Mouse (Mus musculus) heart, embryonic 14.5 days (tissue): Measurements from ENCODE around the gene Zfyve28. TPM values are rescaled to one million over a fixed set of nuclear protein-coding genes. Genes with fewer than 3 reads are reported as not detected.

Experiments
- ATAC-seq: fragments of 200-750 bp; cut with Nextera tagmentation; 2 replicates; pipeline ENCODE4 v1.8.0; 2017; ENCODE audit warnings: low read depth, moderate TSS enrichment; ENCODE audit not compliant: insufficient number of reproducible peaks, insufficient read depth, low FRiP score
- H3K27ac ChIP-seq, 2 experiments: fragments of 200-500 bp in 1 of 2; fragments of 300-500 bp in 1 of 2; sonication (generic) in 1 of 2; replicated peaks in 1 of 2; 2 replicates each; pipeline ENCODE4 v1.5.1; 2012 to 2014; ENCODE audit warnings: low read depth in 2 of 2, low read length in 2 of 2, control low read depth in 1 of 2, mild to moderate bottlenecking in 1 of 2, mixed read lengths in 1 of 2; ENCODE audit not compliant: control insufficient read depth in 1 of 2, insufficient read depth in 1 of 2
- H3K27me3 ChIP-seq: fragments of 300-500 bp; sonication (generic); 2 replicates; pipeline ENCODE4 v1.6.1; 2014; ENCODE audit warnings: mild to moderate bottlenecking, low read length, control low read depth; ENCODE audit not compliant: control insufficient read depth, insufficient read depth
- H3K36me3 ChIP-seq: fragments of 300-500 bp; sonication (generic); 2 replicates; pipeline ENCODE4 v1.6.1; 2014; ENCODE audit warnings: mild to moderate bottlenecking, control low read depth, low read length, mixed read lengths; ENCODE audit not compliant: control insufficient read depth, insufficient read depth
- H3K4me1 ChIP-seq, 2 experiments: fragments of 200-500 bp in 1 of 2; fragments of 300-500 bp in 1 of 2; sonication (generic) in 1 of 2; 2 replicates each; pipeline ENCODE4 v1.6.1; 2012 to 2014; ENCODE audit warnings: low read length in 2 of 2, control low read depth in 1 of 2, mixed read lengths in 1 of 2; ENCODE audit not compliant: control insufficient read depth in 2 of 2, insufficient read depth in 2 of 2
- H3K4me2 ChIP-seq: fragments of 300-500 bp; sonication (generic); 2 replicates; pipeline ENCODE4 v1.6.1; 2014; ENCODE audit warnings: mild to moderate bottlenecking, low read length
- H3K4me3 ChIP-seq, 2 experiments: fragments of 200-500 bp in 1 of 2; fragments of 300-500 bp in 1 of 2; sonication (generic) in 1 of 2; 2 replicates each; pipeline ENCODE4 v1.5.1; 2012 to 2014; ENCODE audit warnings: low read length in 2 of 2, mild to moderate bottlenecking in 2 of 2, control low read depth in 1 of 2, low read depth in 1 of 2, moderate library complexity in 1 of 2; ENCODE audit not compliant: control insufficient read depth in 1 of 2, insufficient read depth in 1 of 2
- H3K9ac ChIP-seq: fragments of 300-500 bp; sonication (generic); 2 replicates; pipeline ENCODE4 v1.6.1; 2014; ENCODE audit warnings: mild to moderate bottlenecking, low read length
- H3K9me3 ChIP-seq: fragments of 300-500 bp; sonication (generic); 2 replicates; pipeline ENCODE4 v1.6.1; 2016; ENCODE audit warnings: low read length, control low read depth; ENCODE audit not compliant: control insufficient read depth
- WGBS: fragments of 180-500 bp; shearing (Covaris S2); extraction: QIAGEN DNeasy Blood & Tissue Kit; methylation state at CpG from one replicate; pipeline ENCODE4 v1.1.7; 2014; 5-methylcytosine and 5-hydroxymethylcytosine counted together
- polyA plus RNA-seq: library from polyadenylated mRNA; unstranded; fragments of >200 nt; fragmentation: Nextera tagmentation; extraction: Ambion mirVana; gene quantifications from 2 replicates; pipeline ENCODE4 v1.2.1, GENCODE M21; 2014

Zfyve28 gene
- polyA plus RNA-seq, 1 experiment from 2014 or later = 0.42 TPM

DNA sequence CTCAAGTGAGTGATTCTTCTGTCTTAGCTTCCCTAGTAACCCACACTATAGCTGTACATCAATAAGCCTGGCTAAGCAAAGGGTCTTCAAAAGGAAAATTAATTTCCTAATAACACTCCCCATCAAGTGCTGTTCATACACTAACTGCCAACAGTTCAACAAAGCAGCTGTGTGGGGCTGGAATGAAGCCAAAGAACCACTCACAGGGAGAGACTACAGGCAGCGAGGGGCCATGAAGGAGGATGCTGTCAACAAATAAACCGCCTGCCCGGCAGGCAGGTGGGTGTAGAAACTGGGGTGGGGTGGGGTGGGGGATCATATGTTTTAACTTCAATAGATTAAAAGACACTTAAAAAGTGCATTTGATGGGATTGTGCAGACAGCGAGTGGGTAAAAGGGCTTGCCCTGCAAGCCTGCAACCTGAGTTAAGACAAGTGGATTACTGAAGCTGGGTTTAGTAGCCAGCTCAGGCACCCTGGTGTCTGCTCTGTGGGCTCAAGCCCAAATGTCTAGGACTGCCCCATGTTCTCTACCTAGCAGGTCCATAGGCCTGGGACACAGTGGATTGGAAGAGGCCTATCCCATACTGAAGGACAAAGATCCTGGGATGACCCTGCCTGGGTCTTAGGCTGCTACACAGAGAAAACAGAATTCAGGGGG lies 35.8 kb downstream of the Zfyve28 start:
- Histone ChIP-seq H3K36me3 (no peaks in the 10 kb centered on the region), H3K4me2 (peak overlapping the region; percentile 6; the same call in 1 of the 2 replicates), H3K4me3 (no peak overlapping the region), H3K9ac (no peak overlapping the region), H3K9me3 (no peaks in the 10 kb centered on the region), H3K27me3 (no peaks in the 10 kb centered on the region), H3K27ac (no peak overlapping the region; a peak in 1 of 4 replicates), H3K4me1 (peaks cover 10 to 14% of the 10 kb centered on the region in 2 experiments)
- ATAC-seq = no peak
- 9% methylated on average over 4 of the region's 4 CpGs for WGBS

DNA sequence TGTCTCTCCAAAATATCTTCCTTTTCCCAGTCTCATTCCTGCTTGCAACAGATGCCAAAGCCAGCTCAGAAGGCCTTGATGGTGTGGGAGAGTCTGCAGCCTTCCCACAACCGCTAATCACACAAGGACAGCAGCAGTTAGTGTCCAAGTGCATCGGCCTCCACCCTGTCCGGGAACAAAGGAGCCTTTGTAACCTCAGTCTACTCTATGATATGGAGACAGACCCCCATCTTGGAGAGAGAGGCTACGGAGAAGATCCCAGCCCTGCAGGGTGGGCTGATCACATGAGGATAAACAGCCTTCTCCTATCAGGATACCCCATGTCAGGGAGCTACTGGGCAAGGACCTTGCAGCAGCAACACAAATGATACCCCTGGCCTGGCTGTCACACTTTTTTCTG lies 36.5 kb downstream of the Zfyve28 start:
- Histone ChIP-seq H3K9me3 (no peaks in the 10 kb centered on the region), H3K4me2 (no peak overlapping the region), H3K27me3 (no peaks in the 10 kb centered on the region), H3K27ac (no peak overlapping the region), H3K4me3 (no peak overlapping the region), H3K4me1 (peaks cover 10 to 14% of the 10 kb centered on the region in 2 experiments), H3K9ac (no peak overlapping the region), H3K36me3 (no peaks in the 10 kb centered on the region)
- 46% methylated on average over 4 of the region's 4 CpGs for WGBS
- no peak for ATAC-seq

GRCm38 (mm10) chr5:34250090-34250489 lies 38.2 kb downstream of the Zfyve28 start:
- 68% methylated on average over 3 of the region's 3 CpGs for WGBS
- no peaks in the 10 kb centered on the region for H3K27me3 ChIP-seq
- no peak for ATAC-seq
- H3K9ac ChIP-seq = no peak overlapping the region
- no peaks in the 10 kb centered on the region for H3K9me3 ChIP-seq
- H3K27ac ChIP-seq = no peak overlapping the region
- peaks cover 10 to 14% of the 10 kb centered on the region in 2 experiments for H3K4me1 ChIP-seq
- no peak overlapping the region for H3K4me3 ChIP-seq
- H3K36me3 ChIP-seq = no peaks in the 10 kb centered on the region
- no peak overlapping the region for H3K4me2 ChIP-seq

GRCm38 (mm10) chr5:34249132-34249531 lies 39.1 kb downstream of the Zfyve28 start:
- Histone ChIP-seq H3K4me1 (peaks cover 10 to 14% of the 10 kb centered on the region in 2 experiments), H3K27me3 (peaks cover 4% of the 10 kb centered on the region; the same call in 1 of the 2 replicates), H3K9me3 (no peaks in the 10 kb centered on the region), H3K27ac (no peak overlapping the region), H3K9ac (no peak overlapping the region), H3K36me3 (no peaks in the 10 kb centered on the region), H3K4me2 (no peak overlapping the region), H3K4me3 (no peak overlapping the region)
- ATAC-seq = no peak
- WGBS = 78% methylated on average over 4 of the region's 4 CpGs

- Histone ChIP-seq H3K27ac (no peak overlapping the region), H3K4me3 (no peak overlapping the region), H3K27me3 (peaks cover 4% of the 10 kb centered on the region; the same call in 1 of the 2 replicates), H3K9me3 (no peaks in the 10 kb centered on the region), H3K4me1 (peaks cover 17 to 19% of the 10 kb centered on the region in 2 experiments), H3K36me3 (no peaks in the 10 kb centered on the region), H3K9ac (no peak overlapping the region), H3K4me2 (no peak overlapping the region)
- 88% methylated on average over 3 of the region's 3 CpGs for WGBS
- ATAC-seq = no peak
These were observed 41.8 kb downstream of the Zfyve28 start for GRCm38 (mm10) chr5:34246443-34246842.

GRCm38 (mm10) chr5:34243062-34243461 lies 45.2 kb downstream of the Zfyve28 start:
- Histone ChIP-seq H3K4me1 (peaks cover 18 to 20% of the 10 kb centered on the region in 2 experiments), H3K36me3 (no peaks in the 10 kb centered on the region), H3K9ac (peak overlapping the region; percentile 14; the same call in 1 of the 2 replicates), H3K4me3 (no peak overlapping the region), H3K9me3 (no peaks in the 10 kb centered on the region), H3K4me2 (peak overlapping the region; percentile 46), H3K27me3 (peaks cover 4% of the 10 kb centered on the region; the same call in 1 of the 2 replicates), H3K27ac (peak overlapping the region in 1 of 2 experiments; percentile 78; a peak in 1 of 4 replicates)
- 81% methylated on average over 5 of the region's 5 CpGs for WGBS
- no peak for ATAC-seq

GRCm38 (mm10) chr5:34242224-34242963 lies 45.9 kb downstream of the Zfyve28 start:
- ATAC-seq = peak; percentile 64; the same call in 1 of the 2 replicates
- peak overlapping the region; percentile 14 for H3K9ac ChIP-seq
- H3K4me2 ChIP-seq = peak overlapping the region; percentile 46

More at GRCm38 (mm10) chr5:34242224-34242963, 45.9 kb downstream of the Zfyve28 start:
- peaks cover 18 to 20% of the 10 kb centered on the region in 2 experiments for H3K4me1 ChIP-seq
- no peaks in the 10 kb centered on the region for H3K36me3 ChIP-seq
- H3K4me3 ChIP-seq = no peak overlapping the region
- H3K27me3 ChIP-seq = peaks cover 4% of the 10 kb centered on the region; the same call in 1 of the 2 replicates
- H3K27ac ChIP-seq = peak overlapping the region; percentile 50 to 78
- WGBS = 2% methylated on average over 15 of the region's 15 CpGs
- no peaks in the 10 kb centered on the region for H3K9me3 ChIP-seq
